Mouse (Mus musculus): ENCODE results near the gene Klk12. TPM values are rescaled to one million over a fixed set of nuclear protein-coding genes. Genes with fewer than 3 reads are reported as not detected.

Klk12 gene
- total and polyA plus RNA-seq, 3 experiments = not detected

DNA sequence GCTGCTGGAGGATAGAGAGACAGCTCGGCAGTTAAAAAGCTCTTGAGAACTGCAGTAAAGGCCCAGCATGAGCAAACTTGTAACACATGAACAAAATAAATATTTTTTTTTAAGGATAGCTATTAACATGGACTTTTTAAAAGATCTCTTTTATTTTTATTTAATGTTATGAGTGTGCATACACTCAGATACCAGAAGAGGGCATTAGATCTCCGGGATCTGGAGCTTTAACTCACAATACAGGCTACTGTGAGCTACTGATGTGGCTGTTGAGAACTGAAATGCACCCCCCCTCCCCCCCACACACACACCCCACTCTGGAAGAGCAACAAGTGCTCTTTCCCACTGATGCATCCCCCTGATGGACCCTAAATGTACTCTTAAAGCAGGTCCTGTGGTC, 20.6 kb downstream of the Klk12 start:
- dilution Hi-C loops (cut with MboI; ENCODE audit: extremely low pct_ligation_motif_present, extremely low pct_unique_long_range_greater_than_20kb, low sequenced_read_pairs) = no loop called here
- H3K27me3 ChIP-seq (replicated peaks) = peaks cover 74% of the 10 kb centered on the region
- no peak for DNase-seq (ENCODE audit: extremely low read depth)

GRCm38 (mm10) chr7:43791591-43791990, 22.9 kb downstream of the Klk12 start, which contains the start of gene Klk9:
TSS of gene Klk9 (plus strand) at chr7:43791891.
- DNase-seq (ENCODE audit: extremely low read depth) = no peak
- Histone ChIP-seq H3K79me2 (replicated peaks; ENCODE audit: control insufficient read depth, extremely low read depth, insufficient read depth, poor library complexity, severe bottlenecking) (no peaks in the 10 kb centered on the region), H3K27ac (ENCODE audit: insufficient read depth, low read depth) (no peak within 1 kb of the TSS), H3K9me3 (replicated peaks; ENCODE audit: low read length) (no peaks in the 10 kb centered on the region), H3K27me3 (replicated peaks) (peaks cover 76% of the 10 kb centered on the region), H3K9ac (ENCODE audit: insufficient read depth, low read depth) (no peak within 1 kb of the TSS), H3K36me3 (replicated peaks in 1 of 2; ENCODE audit: control insufficient read depth in 1 of 2, insufficient read depth in 1 of 2, low read length in 1 of 2) (no peaks in the 10 kb centered on the region), H3K4me2 (ENCODE audit: insufficient read depth, low read depth, poor library complexity, severe bottlenecking) (no peak within 1 kb of the TSS), H3K4me1 (ENCODE audit: control insufficient read depth in 1 of 2, insufficient read depth in 2 of 2) (peaks cover 6 to 10% of the 10 kb centered on the region in 2 experiments), H3K4me3 (replicated peaks in 1 of 3; ENCODE audit: low read depth in 2 of 3, low read length in 2 of 3, poor library complexity in 1 of 3) (no peak within 1 kb of the TSS)
- dilution Hi-C loops (cut with MboI; ENCODE audit: extremely low pct_ligation_motif_present, extremely low pct_unique_long_range_greater_than_20kb, low sequenced_read_pairs) = no loop called here
- in situ Hi-C loops (cut with MboI; ENCODE audit: low pct_ligation_motif_present, low pct_unique_long_range_greater_than_20kb, low sequenced_read_pairs) = loop anchor here (25.0 kb wide), 1 partner anchor 304 kb away; the partner anchor contains the start of gene Iglon5
- TF ChIP-seq MYC (IDR thresholded peaks at IDR 0.05; ENCODE audit: low read depth, low read length) (no peak), CHD2 (IDR thresholded peaks at IDR 0.05; ENCODE audit: low read length) (no peak), CTCF (conservative IDR thresholded peaks at IDR 0.05 in 1 of 2, IDR thresholded peaks at IDR 0.05 in 1 of 2; ENCODE audit: low read depth in 2 of 2, low read length in 2 of 2) (no peak)

More for the DNA sequence above, 20.6 kb downstream of the Klk12 start:
- Histone ChIP-seq H3K4me2 (ENCODE audit: insufficient read depth, low read depth, poor library complexity, severe bottlenecking) (no peak overlapping the region), H3K4me1 (ENCODE audit: control insufficient read depth in 1 of 2, insufficient read depth in 2 of 2) (no peaks in the 10 kb centered on the region; a peak in 1 of 4 replicates), H3K79me2 (replicated peaks; ENCODE audit: control insufficient read depth, extremely low read depth, insufficient read depth, poor library complexity, severe bottlenecking) (no peaks in the 10 kb centered on the region), H3K4me3 (replicated peaks in 1 of 3; ENCODE audit: low read depth in 2 of 3, low read length in 2 of 3, poor library complexity in 1 of 3) (no peak overlapping the region), H3K36me3 (replicated peaks in 1 of 2; ENCODE audit: control insufficient read depth in 1 of 2, insufficient read depth in 1 of 2, low read length in 1 of 2) (no peaks in the 10 kb centered on the region), H3K9me3 (replicated peaks; ENCODE audit: low read length) (no peaks in the 10 kb centered on the region), H3K9ac (ENCODE audit: insufficient read depth, low read depth) (no peak overlapping the region), H3K27ac (ENCODE audit: insufficient read depth, low read depth) (no peak overlapping the region)
- in situ Hi-C loops (cut with MboI; ENCODE audit: low pct_ligation_motif_present, low pct_unique_long_range_greater_than_20kb, low sequenced_read_pairs) = loop anchor here (25.0 kb wide), 1 partner anchor 302 kb away; the partner anchor contains the start of gene Iglon5
- no peak for TF ChIP-seq MAZ (IDR thresholded peaks at IDR 0.05; ENCODE audit: low read depth, low read length)
- TF ChIP-seq RAD21 (IDR thresholded peaks at IDR 0.05; ENCODE audit: low read depth, low read length) = peak; percentile 29
- no peak for TF ChIP-seq USF1 (IDR thresholded peaks at IDR 0.05; ENCODE audit: low read depth, low read length)
- TF ChIP-seq NELFE (IDR thresholded peaks at IDR 0.05; ENCODE audit: low read depth, low read length) = no peak
- peak; percentile 29; the same call in 1 of the 2 replicates for TF ChIP-seq SMC3 (IDR thresholded peaks at IDR 0.05; ENCODE audit: low read depth, low read length)
- no peak for TF ChIP-seq MEF2A (IDR thresholded peaks at IDR 0.05; ENCODE audit: borderline replicate concordance, low read depth, low read length)
- TF ChIP-seq ZKSCAN1 (IDR thresholded peaks at IDR 0.05; ENCODE audit: borderline replicate concordance, low read depth, low read length) = no peak
- TF ChIP-seq CTCF (conservative IDR thresholded peaks at IDR 0.05 in 1 of 2, IDR thresholded peaks at IDR 0.05 in 1 of 2; ENCODE audit: low read depth in 2 of 2, low read length in 2 of 2) = peak in 1 of 2 experiments; percentile 54; a peak in 2 of 4 replicates

DNA sequence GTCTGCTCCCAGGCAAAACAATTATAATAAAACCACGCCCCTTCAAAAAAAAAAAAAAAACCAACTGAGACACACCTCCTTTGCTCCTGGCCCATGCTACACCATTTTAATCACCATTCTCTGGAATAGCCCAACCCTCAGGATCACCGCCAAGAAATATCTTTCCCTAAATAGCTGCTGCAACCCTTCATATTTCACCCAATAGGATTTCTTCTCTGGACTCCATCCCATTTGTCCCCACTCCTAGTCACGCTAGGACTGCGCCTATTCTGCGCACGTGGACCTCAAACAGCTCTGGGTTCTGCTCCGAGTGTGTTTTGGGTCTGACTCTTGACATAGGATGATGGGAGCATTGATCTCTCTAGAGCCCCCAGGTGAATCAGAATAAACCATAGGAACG, 27.7 kb downstream of the Klk12 start:
- no peak for DNase-seq (ENCODE audit: extremely low read depth)
- Histone ChIP-seq H3K27ac (ENCODE audit: insufficient read depth, low read depth) (no peak overlapping the region), H3K9ac (ENCODE audit: insufficient read depth, low read depth) (no peak overlapping the region; the same call in 1 of the 2 replicates), H3K36me3 (replicated peaks in 1 of 2; ENCODE audit: control insufficient read depth in 1 of 2, insufficient read depth in 1 of 2, low read length in 1 of 2) (no peaks in the 10 kb centered on the region), H3K27me3 (replicated peaks) (peaks cover 88% of the 10 kb centered on the region), H3K4me1 (ENCODE audit: control insufficient read depth in 1 of 2, insufficient read depth in 2 of 2) (peaks cover 6 to 20% of the 10 kb centered on the region in 2 experiments), H3K4me2 (ENCODE audit: insufficient read depth, low read depth, poor library complexity, severe bottlenecking) (peak overlapping the region; percentile 70), H3K79me2 (replicated peaks; ENCODE audit: control insufficient read depth, extremely low read depth, insufficient read depth, poor library complexity, severe bottlenecking) (no peaks in the 10 kb centered on the region), H3K4me3 (replicated peaks in 1 of 3; ENCODE audit: low read depth in 2 of 3, low read length in 2 of 3, poor library complexity in 1 of 3) (peak overlapping the region in 1 of 3 experiments; percentile 72), H3K9me3 (replicated peaks; ENCODE audit: low read length) (no peaks in the 10 kb centered on the region)
- no peak for TF ChIP-seq RAD21 (IDR thresholded peaks at IDR 0.05; ENCODE audit: low read depth, low read length)
- no peak for TF ChIP-seq CHD2 (IDR thresholded peaks at IDR 0.05; ENCODE audit: low read length)
- no peak for TF ChIP-seq MAZ (IDR thresholded peaks at IDR 0.05; ENCODE audit: low read depth, low read length)
- no peak for TF ChIP-seq RCOR1 (conservative IDR thresholded peaks at IDR 0.05; ENCODE audit: low read depth, low read length)
- no peak for TF ChIP-seq ZC3H11A (IDR thresholded peaks at IDR 0.05; ENCODE audit: low read depth, low read length)
- TF ChIP-seq POLR2A (IDR thresholded peaks at IDR 0.05; ENCODE audit: low read depth, low read length) = no peak
- no peak for TF ChIP-seq PAX5 (IDR thresholded peaks at IDR 0.05; ENCODE audit: low read length)
- no peak for TF ChIP-seq UBTF (IDR thresholded peaks at IDR 0.05; ENCODE audit: low read depth, low read length)
- TF ChIP-seq CTCF (conservative IDR thresholded peaks at IDR 0.05 in 1 of 2, IDR thresholded peaks at IDR 0.05 in 1 of 2; ENCODE audit: low read depth in 2 of 2, low read length in 2 of 2) = no peak
- TF ChIP-seq EP300 (IDR thresholded peaks at IDR 0.05; ENCODE audit: low read length) = no peak
- no peak for TF ChIP-seq MAFK (IDR thresholded peaks at IDR 0.05; ENCODE audit: insufficient replicate concordance, low read length)
- no peak for TF ChIP-seq BHLHE40 (IDR thresholded peaks at IDR 0.05; ENCODE audit: low read depth, low read length)
- TF ChIP-seq JUN (IDR thresholded peaks at IDR 0.05; ENCODE audit: insufficient read depth, low read depth, low read length) = no peak
- dilution Hi-C loops (cut with MboI; ENCODE audit: extremely low pct_ligation_motif_present, extremely low pct_unique_long_range_greater_than_20kb, low sequenced_read_pairs) = no loop called here
- in situ Hi-C loops (cut with MboI; ENCODE audit: low pct_ligation_motif_present, low pct_unique_long_range_greater_than_20kb, low sequenced_read_pairs) = loop anchor here (25.0 kb wide), 1 partner anchor 309 kb away; the partner anchor contains the start of gene Iglon5

Measured in CH12.LX (cell line).